Mouse (Mus musculus) fibroblast of lung, adult 2 months (primary cell): Measurements from ENCODE around the gene Plrg1.

Source experiments
- DNase-seq: peaks from one replicate; pipeline ENCODE4 v3.0.0-alpha.2; 2011; ENCODE audit warnings: low read depth

The Plrg1 gene

DNA sequence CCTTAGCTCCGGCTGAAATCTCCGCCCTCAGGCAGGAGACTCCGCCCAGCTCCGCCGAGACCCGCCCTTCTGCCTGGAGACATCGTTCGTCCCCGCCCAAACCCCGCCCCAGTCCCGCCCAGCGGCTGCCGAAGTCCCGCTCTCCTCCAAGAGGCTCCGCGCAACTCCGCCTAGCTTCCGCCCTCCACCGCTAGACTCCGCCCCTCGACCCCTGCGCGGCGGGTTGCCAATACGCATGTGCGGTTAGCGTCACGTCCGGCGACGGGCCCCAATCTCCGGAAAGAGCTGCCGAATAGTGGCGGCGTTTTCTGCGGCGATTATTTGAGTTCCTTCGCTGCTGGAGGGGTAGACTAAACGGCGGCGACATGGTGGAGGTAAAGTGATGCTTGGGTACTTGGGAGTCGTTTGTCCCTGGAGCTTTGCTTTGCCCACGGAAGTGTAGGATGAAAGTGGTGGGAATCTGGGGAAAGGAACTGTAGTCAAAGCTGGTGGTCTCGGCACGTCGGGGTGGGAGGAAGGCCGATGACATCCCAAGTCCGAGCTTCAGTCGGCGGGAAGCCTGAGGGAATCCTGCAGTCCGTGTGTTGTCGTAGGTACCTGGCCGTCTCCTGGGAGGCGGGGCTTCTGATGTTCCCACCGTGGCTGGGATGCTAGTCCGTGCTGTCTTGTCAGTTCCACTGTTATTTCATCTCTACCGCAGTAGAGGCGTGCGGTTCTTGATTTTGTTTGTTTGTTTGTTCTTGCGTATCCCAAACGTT lies at the start of gene Plrg1:
Plrg1 (plus strand) TSS at position 242 of the 758 bp plus-strand sequence.
- peak; percentile 93 for DNase-seq

DNA sequence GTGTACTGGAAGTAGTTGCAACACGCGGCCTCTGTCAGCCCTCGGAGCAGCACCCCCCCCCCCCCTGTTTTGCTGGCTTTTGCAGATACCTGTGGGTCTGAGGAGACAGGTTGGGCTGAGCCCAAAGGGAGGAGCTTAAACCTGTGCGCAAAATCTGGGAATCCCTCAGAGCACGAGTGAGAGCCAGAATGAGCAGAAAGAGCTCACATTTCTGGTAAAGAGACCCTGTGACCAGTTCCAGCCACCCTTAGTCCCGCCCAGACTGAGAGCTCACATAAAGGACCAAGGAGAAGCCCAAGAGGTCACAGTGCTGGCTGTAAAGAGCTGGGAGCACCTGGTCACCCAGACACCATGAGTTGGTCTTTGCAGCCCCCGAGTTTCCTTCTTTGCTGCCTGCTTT lies 47.8 kb upstream of the Plrg1 start, which contains the start of gene Fgg:
Fgg (plus strand) TSS at position 168 of the 400 bp plus-strand sequence.
- DNase-seq, result no peak

DNA sequence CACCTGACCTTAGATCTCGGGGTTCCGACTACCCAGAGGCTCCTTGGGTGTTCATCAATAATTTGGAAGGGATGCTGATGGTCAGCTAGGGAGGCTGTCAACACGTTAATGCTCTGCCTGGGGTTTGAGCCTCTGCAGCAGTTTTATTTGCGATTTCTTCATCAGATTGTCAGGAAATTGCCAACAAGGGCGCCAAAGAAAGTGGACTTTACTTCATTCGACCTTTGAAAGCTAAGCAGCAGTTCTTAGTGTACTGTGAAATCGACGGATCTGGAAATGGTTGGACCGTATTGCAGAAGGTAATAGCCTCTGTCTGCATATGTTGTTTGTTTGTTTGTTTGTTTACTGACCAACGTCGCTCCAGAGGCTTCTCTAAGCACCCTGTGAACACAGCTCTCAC lies 45.0 kb upstream of the Plrg1 start:
- DNase-seq, result no peak

DNA sequence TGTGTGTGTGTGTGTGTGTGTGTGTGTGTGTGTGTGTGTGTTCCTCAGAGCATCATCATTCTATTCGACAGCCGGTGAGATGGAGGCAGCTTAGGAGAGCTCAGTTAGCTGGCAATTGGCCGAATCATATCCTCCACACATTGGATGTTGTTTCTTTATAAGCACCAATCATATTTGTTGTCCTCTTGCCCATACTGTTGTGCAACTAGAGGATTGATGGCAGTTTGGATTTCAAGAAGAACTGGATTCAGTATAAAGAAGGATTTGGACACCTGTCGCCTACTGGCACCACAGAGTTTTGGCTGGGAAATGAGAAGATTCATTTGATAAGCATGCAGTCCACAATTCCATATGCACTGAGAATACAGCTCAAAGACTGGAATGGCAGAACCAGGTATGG lies 44.2 kb upstream of the Plrg1 start:
- DNase-seq, result no peak

DNA sequence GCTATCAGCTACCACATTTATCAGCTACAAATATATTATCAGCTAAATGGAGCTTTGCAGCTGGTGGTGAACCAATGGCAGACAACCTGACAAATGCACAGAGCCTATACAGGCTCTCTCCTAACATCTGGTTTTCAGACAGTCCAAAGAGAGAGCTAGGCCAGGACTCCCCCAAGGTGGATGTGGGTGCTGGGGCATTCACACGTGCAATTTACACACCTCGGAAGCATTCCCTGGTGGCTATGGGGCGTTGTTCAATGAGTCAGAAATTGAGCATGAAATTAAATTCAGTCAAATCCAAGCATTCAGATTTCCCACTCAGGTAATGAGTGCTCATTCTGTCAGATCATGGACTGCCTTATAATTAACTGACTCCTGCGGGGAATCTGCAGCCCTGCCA lies 43.8 kb upstream of the Plrg1 start:
- DNase-seq, result no peak

DNA sequence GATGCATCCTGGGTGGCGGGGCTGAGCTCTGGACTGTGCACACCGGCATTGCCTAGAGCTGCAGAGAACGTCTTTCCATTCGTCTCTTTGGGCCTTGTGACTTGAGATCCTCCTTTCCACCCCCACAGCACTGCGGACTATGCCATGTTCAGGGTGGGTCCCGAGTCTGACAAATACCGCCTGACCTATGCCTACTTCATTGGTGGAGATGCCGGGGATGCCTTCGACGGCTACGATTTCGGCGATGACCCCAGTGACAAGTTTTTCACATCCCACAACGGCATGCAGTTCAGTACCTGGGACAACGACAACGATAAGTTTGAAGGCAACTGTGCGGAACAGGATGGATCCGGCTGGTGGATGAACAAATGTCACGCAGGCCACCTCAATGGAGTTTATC lies 42.7 kb upstream of the Plrg1 start:
- DNase-seq, result no peak

DNA sequence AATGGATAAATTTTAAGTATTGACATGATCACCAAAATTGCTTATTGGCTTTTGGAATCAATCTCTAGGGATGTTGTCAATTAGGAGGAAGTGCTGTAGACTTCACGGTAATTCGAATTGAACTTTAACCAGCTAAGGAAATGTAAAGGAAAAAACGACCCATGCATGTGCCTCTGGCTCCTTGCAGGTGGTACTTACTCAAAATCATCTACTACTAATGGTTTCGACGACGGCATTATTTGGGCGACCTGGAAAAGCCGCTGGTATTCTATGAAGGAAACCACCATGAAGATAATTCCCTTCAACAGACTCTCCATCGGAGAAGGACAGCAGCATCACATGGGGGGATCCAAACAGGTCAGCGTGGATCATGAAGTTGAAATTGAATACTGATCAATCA lies 41.4 kb upstream of the Plrg1 start:
- no peak for DNase-seq

DNA sequence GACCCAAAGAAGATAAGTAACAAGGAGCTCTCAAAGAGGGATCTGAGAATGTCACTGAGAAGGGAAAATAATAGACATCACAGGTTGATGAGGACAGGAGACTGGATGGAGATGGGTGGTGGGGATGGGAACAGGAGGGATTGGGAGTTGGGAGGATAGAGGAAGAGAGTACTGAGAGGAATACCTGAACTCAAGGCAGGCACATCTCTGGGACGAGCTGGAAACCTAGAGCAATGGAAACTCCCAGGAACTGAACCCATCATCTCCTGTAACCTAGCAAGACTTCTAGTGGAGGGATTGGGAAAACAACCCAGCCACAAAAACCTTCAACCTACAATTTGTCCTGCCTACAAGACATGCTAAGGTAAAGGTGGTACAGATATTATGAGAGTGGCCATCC lies 39.1 kb upstream of the Plrg1 start:
- no peak for DNase-seq

DNA sequence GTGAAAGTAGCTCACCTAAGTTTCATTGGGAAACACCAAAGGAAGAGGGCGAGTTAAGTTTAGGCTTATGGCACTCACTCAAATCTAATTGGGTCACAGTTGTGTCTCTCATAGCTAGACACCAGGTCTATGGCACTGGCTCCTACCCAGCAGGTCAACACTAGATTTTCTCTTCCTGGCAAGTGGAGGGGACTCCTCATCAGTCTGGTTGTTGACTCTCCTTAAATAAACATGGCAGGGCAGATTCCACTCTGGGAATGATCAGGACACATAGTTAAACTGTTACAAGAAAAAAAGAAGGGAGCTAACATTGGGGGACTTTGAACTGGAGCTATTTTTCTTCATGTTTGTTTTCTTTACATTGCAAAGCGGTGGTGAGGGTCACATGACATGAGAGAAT lies 34.9 kb upstream of the Plrg1 start:
- DNase-seq, result no peak

DNA sequence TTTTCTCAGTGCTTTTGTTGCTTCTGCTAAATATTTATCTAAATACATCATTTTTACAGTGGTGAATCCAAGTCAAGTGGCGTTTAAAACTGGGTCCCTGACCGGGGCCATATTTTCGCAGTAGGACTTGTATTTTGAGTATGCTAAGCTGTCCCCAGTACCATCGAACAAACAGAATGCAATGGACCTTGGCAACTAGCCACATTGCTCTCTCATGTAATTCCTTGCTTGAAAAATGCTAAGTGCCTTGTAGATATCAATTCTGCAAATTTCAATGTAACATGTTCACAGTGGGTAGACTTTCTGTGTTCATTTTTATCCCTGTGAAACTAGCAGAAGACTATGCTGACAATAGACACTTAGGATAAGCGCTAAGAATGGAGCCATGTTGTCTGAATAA lies 34.1 kb upstream of the Plrg1 start:
- DNase-seq, result no peak

DNA sequence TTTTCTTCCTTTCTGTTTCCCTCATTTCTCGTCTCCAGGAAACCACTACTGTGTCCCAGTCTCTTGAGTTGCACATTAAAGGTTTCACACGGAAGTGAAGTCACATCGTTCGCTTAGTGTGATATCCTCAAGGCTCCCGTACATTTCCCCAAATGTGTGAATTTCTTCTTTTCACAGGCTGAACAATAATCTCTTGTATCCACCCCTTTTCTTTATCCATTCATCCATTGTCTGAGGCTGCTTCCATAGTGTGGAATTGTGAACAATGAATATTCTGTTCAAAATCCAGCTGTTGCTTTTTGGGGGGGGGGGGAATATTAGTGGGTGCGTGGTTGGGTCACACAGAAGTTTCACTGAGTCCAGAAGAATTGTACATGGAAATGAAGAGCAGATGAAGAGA lies 30.3 kb upstream of the Plrg1 start:
- no peak for DNase-seq

DNA sequence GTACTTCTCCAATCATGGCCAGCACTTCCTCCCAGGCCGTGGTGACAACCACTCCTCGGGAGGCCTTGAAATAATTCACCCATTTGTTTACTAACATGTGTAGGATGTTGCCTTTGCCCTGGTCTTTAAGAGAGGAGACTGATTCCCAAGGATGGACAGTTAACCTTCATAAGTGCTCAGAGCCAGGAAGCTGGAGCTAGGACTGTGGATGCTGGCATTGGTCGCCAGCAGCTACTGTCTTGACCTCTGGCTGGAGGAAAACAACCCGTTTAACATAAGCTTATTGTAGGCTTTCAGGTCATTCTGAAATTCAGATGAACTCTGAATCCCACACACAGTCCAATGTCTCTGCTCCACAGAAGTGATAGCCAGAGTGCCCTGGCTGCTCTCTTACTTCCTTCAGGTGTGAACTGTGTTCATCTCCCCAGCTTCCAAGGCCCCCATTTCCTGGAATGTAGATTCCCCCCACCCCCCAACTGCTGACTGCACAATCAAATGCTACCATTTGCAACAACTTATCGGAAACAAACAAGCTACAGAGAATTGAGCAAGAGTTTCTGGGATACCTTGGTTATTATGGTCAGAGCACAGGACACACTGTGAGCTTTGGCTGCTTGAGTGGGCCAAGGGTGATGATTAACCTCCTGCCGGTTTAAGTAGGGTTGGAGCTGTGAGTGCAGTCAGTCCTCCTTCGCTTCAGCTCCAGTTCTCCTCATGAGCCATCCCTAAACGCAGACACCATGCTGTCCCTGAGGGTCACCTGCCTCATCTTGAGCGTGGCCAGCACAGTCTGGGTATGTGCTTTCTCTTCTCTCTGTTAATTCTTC lies 29.6 kb upstream of the Plrg1 start, which contains the start of gene Fga:
Fga (plus strand) TSS at position 602 of the 827 bp plus-strand sequence.
- DNase-seq, result no peak

DNA sequence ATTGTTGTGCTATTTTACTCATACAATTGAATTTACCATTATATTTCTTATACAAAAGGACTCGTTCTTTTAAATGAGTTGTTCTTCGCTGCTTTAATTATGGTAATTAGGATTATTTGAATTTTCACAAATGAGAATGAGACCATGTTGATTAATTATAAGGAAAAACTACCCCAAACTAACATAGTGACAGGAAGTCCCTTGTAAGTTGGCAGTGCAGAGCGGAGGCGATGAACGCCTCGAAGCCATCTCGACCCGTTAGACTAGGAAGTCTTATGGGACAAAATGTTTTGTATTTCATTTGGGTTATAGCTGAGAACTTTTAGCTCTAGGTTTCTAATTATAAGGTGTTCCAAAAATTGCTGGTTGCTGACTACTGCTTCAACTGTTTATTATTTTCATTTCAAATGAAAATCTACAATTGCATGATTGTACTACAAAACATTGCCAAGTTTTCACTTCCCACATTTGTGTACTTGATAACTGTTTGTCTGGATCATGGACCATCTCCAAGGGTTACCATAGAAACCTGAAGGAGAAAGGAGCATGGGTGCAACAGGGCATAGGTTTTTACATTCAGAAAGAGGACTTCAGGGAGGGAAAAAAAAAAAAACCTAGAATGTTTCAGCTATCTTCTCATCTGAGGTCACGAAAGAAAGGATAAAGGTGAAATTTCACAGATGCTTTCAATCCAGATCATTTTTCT lies 27.6 kb upstream of the Plrg1 start:
- DNase-seq, result no peak

DNA sequence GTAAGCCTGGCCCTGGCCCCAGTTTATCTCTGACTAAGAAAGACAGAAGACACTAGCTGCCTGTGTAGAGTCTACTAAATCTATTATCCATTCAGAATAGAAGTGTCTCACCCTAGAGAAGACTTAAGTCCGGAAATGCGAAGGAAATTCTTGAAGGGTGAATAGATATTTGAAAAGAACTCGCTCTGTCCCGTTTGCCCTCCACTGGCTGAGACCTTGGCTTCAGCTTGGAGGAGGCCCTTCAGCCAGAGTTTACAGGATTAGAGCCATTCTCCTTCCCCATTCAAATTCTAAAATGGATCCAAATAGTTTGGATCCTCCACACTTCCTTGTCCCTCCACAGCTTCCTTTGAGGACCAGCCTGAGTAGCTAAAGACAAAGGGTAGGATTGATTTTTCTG lies 25.0 kb upstream of the Plrg1 start:
- no peak for DNase-seq

DNA sequence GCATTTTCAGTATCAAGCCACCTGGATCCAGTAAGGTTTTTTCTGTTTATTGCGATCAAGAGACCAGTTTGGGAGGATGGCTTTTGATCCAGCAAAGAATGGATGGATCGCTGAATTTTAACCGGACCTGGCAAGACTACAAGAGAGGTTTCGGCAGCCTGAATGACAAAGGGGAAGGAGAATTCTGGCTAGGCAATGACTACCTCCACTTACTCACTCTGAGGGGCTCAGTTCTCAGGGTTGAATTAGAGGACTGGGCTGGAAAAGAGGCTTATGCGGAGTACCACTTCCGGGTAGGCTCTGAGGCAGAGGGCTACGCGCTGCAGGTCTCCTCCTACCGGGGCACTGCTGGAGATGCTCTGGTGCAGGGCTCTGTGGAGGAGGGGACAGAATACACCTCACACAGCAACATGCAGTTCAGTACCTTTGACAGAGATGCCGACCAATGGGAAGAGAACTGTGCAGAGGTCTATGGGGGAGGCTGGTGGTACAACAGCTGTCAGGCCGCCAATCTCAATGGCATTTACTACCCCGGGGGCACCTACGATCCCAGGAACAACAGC lies 22.5 kb upstream of the Plrg1 start:
- DNase-seq, result no peak

DNA sequence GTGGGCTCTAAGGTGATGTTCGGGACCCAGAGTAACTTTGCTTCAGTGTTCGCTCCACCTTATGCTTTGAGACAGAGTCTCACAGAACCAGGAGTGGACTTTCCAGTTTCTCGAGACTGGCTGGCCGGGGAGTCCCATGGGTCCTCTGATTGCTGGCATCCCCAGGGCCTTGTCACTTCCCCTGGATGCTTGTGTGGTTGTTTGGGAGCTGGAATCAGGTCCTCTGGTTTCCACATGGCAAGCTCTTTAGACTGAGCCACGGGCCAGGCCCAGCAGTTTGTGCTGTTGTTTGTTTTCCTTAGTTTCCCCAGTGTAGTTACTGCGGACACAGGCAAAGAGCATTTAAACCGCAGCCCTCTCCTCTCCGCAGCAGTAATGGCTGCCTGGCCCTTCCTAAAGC lies 21.5 kb upstream of the Plrg1 start:
- DNase-seq, result no peak

DNA sequence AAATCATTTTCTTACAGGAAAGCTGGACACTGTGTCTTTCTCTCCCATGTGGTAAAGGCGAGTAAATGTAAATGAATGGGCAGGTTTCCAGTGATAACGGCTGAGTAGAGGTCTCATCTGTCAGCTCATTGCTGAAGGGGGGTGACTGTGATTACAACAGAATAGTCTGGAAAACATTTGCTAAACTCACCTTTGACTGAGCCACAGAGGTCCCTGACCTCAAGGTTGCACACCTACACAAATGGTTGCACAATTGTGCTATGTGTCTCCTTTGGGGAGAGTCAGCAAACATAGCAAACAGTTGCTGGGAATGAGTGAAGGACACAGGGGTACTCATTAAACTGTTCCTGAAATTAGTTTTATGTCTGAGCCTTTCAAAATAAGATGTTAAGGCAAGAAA lies 16.5 kb upstream of the Plrg1 start:
- no peak for DNase-seq

DNA sequence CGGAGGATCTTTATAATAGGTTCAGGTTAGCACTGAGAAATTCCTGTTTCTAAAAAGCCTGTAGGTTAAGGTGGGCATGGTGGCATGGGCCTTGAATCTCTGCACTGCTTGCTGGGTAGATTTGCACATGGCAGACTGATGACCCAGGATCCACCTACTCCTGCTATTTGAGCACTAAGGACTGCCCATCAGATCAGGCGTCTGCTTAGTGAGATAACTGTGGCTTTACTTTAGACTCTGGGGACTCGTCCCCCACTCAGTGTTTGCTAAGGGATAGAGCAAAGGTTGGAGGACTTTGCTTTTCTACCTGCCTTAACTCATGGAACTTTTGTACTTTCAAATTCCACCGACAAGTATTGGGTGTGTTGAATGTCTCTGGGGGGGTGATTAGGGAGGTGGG lies 15.7 kb upstream of the Plrg1 start:
- DNase-seq, result no peak

DNA sequence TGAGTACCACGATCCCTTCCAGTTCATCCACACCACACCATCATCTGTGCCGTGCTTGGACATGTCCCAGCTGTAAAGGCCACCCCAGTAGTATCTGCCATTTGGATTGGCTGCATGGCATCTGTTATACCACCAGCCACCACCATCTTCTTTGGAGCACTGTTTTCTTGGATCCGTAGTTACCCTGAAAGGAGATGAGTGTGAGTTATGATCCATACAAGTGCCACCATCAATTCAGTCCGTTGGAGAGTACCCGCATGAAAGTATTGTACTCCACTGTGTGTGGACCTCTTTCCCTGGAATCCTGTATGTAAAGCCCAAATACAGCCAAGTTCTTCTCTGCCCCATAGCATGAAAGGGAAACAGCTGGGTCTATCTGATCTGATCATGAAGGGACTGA lies 12.9 kb upstream of the Plrg1 start:
- no peak for DNase-seq

DNA sequence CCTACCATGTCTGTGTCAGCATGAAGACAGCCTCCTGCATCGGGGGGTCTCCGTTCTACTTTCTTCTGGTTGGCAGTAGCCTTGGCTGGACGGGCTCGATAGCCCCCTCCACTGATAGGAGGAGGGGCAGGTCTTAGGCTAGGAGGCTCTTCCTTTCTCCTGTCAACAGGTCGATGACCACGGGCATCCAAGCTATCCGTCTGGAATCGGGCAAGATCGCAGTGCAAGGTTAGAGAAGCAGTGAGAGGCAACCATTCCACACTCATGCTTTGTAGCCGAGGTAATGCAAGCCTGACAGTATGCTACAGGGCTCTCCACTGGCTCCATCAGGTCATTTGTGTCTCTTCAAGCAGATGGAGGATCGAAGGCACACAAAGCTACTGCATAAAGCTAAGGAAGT lies 8.7 kb upstream of the Plrg1 start:
- DNase-seq, result no peak

DNA sequence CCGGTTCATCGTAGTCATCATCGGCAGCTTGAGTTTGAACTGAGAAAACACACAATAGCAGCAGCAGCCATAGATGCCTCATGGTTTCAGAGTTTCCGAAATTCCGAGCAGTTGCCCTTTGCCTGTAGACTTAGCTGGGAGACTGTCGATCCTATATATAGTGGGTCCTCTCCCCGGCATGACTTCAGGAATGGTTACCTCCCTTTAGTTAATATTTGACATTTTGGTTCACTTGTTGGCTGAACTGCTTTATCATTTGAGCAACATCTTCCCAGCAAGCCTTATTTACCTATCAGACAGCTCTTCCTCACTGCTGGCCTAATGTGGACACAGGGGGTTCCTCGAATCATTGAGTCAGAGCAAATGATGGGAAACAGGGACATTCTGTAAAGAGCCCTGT lies 5.6 kb upstream of the Plrg1 start, which contains the start of gene Fgb:
Fgb (minus strand) TSS at position 184 of the 400 bp plus-strand sequence.
- DNase-seq, result no peak

DNA sequence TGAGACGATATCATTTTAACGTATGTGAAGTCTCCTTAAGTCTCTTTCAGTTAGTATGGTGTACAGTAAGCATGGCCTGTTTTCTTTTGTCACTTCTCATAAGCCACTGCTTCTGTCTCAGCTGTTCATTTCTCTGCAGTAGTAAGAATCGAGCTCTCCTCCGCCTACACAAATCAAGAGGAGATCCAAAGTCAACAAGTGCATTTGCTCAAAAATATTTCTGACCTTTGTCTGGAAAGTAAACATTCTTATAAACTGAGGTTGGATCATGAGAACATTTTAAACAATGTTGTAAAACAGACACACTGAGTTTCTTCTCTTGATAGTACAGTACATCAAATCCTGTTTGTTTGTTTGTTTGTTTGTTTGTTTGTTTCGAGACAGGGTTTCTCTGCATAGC lies 4.7 kb upstream of the Plrg1 start:
- DNase-seq, result no peak
